Mouse (Mus musculus) intestine, embryonic 14.5 days (tissue): ENCODE measurements around the gene Prss45. TPM values are rescaled to one million over a fixed set of nuclear protein-coding genes. Genes with fewer than 3 reads are reported as not detected.

Source experiments
- ATAC-seq: fragments of 200-750 bp; cut with Nextera tagmentation; replicated peaks from 2 replicates; pipeline ENCODE4 v1.8.0; 2017; ENCODE audit warnings: low read depth, moderate number of reproducible peaks, moderate TSS enrichment, moderate library complexity; ENCODE audit not compliant: low FRiP score, low TSS enrichment
- DNase-seq: peaks from one replicate; pipeline ENCODE4 v3.0.0-alpha.2; 2018; ENCODE audit warnings: low spot score
- H3K27ac ChIP-seq: fragments of 300-500 bp; sonication (generic); 2 replicates; pipeline ENCODE4 v1.5.1; 2014; ENCODE audit warnings: low read depth, mild to moderate bottlenecking, control low read depth
- H3K27me3 ChIP-seq: fragments of 300-500 bp; sonication (generic); replicated peaks from 2 replicates; pipeline ENCODE4 v1.6.1; 2014; ENCODE audit warnings: low read length, control low read depth; ENCODE audit not compliant: control insufficient read depth, insufficient read depth
- H3K36me3 ChIP-seq: fragments of 300-500 bp; sonication (generic); 2 replicates; pipeline ENCODE4 v1.6.1; 2014; ENCODE audit warnings: low read length, control low read depth; ENCODE audit not compliant: control insufficient read depth, insufficient read depth
- H3K4me1 ChIP-seq: fragments of 300-500 bp; sonication (generic); replicated peaks from 2 replicates; pipeline ENCODE4 v1.6.1; 2014; ENCODE audit warnings: low read length, control low read depth, mixed read lengths; ENCODE audit not compliant: control insufficient read depth, insufficient read depth
- H3K4me2 ChIP-seq: fragments of 300-500 bp; sonication (generic); 2 replicates; pipeline ENCODE4 v1.6.1; 2014; ENCODE audit warnings: low read length
- H3K4me3 ChIP-seq: fragments of 300-500 bp; sonication (generic); 2 replicates; pipeline ENCODE4 v1.5.1; 2014; ENCODE audit warnings: low read depth, low read length, control low read depth, mixed read lengths
- H3K9ac ChIP-seq: fragments of 300-500 bp; sonication (generic); 2 replicates; pipeline ENCODE4 v1.6.1; 2014; ENCODE audit warnings: mild to moderate bottlenecking, low read length
- H3K9me3 ChIP-seq: fragments of 300-500 bp; sonication (generic); 2 replicates; pipeline ENCODE4 v1.6.1; 2016; ENCODE audit warnings: low read length, control low read depth; ENCODE audit not compliant: control insufficient read depth
- WGBS: fragments of 180-500 bp; shearing (Covaris S2); extraction: QIAGEN DNeasy Blood & Tissue Kit; methylation state at CpG from one replicate; pipeline ENCODE4 v1.1.7; 2014; 5-methylcytosine and 5-hydroxymethylcytosine counted together
- polyA plus RNA-seq: library from polyadenylated mRNA; unstranded; fragments of >200 nt; fragmentation: Nextera tagmentation; extraction: Ambion mirVana; gene quantifications from 2 replicates; pipeline ENCODE4 v1.2.1, GENCODE M21; 2014

Gene Prss45
- polyA plus RNA-seq, 1 experiment from 2014 or later: not detected

DNA sequence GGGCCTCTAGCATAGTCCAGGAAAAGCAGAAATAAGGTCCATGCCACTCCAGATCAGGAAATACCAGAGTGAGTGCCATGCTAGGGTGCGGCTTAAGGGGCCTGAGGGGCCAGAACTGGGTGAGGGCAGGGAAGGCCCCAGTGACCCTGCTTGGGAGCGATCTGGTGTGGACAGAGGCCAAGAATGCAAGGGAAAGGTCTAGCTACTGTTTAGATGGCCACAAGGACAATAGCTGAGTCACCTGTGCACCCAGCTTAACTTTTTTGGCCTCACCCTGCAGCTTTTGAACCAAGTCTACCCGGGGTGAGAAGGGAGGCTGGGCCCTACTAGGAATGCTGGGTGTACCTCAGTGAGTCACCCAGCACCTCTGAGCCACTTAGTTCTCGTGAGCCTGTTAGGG, 46.4 kb downstream of the Prss45 start:
- ATAC-seq: peak; percentile 6
- 58% methylated on average over 4 of the region's 4 CpGs for WGBS
- peaks cover 16% of the 10 kb centered on the region for H3K27me3 ChIP-seq
- H3K9me3 ChIP-seq: no peaks in the 10 kb centered on the region
- H3K36me3 ChIP-seq: no peaks in the 10 kb centered on the region
- no peaks in the 10 kb centered on the region for H3K4me1 ChIP-seq
- DNase-seq: no peak
- H3K4me2 ChIP-seq: peak overlapping the region; percentile 83
- H3K27ac ChIP-seq: no peak overlapping the region
- H3K9ac ChIP-seq: peak overlapping the region; percentile 52; the same call in 1 of the 2 replicates
- peak overlapping the region; percentile 55 for H3K4me3 ChIP-seq

DNA sequence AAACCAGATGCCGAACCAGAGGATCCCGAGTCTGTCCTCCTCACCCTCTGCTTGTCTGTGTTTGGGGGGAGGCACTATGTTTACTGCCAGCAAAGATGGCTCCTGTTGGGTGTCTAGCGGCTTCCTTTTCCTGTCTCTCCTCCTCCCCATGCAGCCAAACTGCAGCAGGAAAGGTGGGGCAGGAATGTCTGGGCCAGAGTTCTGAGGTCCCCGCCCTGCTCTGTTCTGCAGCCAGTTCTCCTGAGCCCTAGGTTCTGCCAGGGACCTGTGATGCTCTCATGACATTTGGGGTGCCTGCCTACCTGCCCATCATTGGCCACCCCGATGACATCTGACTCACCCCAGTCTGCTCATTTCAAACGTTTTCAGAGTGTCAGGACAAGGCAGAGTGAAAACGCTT, 47.6 kb downstream of the Prss45 start:
- no peak overlapping the region for H3K4me2 ChIP-seq
- WGBS: 65% methylated on average over 7 of the region's 7 CpGs

DNA sequence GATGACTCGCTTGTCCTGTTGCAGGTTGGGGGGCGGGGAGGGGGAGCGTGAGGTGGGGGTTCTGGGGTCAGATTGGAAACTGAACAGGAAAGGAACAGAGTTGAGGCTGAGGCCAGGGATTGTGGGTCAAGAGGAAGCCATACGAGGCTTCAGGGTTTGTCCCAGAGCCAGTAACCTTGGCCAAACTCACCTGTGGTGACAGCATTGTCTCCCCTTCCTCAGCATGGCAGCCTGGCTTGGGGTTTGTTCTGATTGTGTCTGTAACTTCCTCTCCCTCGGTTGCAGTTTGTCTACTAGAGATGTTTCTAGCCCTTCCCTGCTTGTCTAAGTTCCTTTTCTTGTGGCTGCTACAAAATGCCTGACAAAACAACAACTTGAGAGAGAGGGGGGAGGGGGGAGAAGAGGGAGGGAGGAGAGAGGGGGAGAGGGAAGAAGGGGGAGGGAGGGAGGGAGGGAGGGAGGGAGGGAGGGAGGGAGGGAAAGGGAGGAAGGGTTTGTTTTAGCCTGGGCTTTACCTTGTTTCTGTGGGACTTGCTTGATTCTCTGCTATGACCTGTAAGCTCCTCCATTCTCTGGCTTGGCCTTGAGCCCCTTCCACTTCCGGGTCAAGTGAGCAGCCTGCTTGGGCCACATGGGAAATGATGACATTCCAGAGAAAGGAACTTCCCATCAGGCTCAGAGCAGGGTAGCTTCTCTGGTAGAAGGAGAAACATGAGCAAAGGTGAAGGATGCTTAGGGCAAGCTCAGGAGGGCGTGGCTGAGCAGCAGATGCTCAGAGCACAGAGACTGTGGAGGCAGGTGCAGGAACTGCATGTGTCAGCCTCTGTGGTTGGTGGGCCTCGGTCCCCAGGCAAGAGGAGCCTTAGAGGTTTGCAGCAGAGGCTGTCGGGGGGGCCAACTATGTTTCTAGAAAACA, 53.3 kb downstream of the Prss45 start:
- WGBS: 64% methylated on average over 9 of the region's 9 CpGs
- DNase-seq: no peak

More for the DNA sequence above, 47.6 kb downstream of the Prss45 start:
- no peak for DNase-seq
- H3K4me3 ChIP-seq: no peak overlapping the region
- peaks cover 16% of the 10 kb centered on the region for H3K27me3 ChIP-seq
- no peaks in the 10 kb centered on the region for H3K4me1 ChIP-seq
- H3K27ac ChIP-seq: no peak overlapping the region
- H3K9ac ChIP-seq: no peak overlapping the region
- H3K9me3 ChIP-seq: no peaks in the 10 kb centered on the region
- no peaks in the 10 kb centered on the region for H3K36me3 ChIP-seq
- ATAC-seq: no peak

DNA sequence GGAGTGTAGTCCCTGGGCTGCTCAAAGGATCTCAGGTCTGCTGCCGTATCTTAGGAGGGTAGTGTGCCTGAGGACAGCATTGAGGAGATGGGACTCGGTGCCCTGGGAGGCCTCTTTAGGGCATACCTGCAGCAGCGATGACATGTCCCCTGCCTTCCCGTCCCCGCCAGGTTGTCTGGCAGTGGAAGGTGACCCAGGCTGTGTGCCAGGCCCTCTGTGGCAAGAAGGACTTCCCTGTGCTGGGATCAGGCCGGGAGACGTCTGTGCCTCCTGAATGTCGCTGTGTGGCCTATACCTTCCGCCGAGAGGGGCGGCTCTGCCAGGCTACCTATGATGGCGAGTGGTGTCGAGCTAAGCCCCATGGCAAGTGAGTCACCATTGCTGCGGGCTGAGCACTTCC, 54.5 kb downstream of the Prss45 start:
- H3K9me3 ChIP-seq: no peaks in the 10 kb centered on the region
- DNase-seq (no peak), ATAC-seq (no peak)
- 88% methylated on average over 14 of the region's 14 CpGs for WGBS
- H3K4me1 ChIP-seq: no peaks in the 10 kb centered on the region
- no peaks in the 10 kb centered on the region for H3K36me3 ChIP-seq
- H3K27ac ChIP-seq: no peak overlapping the region
- H3K4me2 ChIP-seq: no peak overlapping the region
- no peaks in the 10 kb centered on the region for H3K27me3 ChIP-seq
- H3K9ac ChIP-seq: no peak overlapping the region
- H3K4me3 ChIP-seq: no peak overlapping the region

More for the DNA sequence above, 53.3 kb downstream of the Prss45 start:
- no peak overlapping the region for H3K27ac ChIP-seq
- H3K9ac ChIP-seq: no peak overlapping the region
- no peak overlapping the region for H3K4me2 ChIP-seq
- no peak overlapping the region for H3K4me3 ChIP-seq
- H3K36me3 ChIP-seq: no peaks in the 10 kb centered on the region
- H3K27me3 ChIP-seq: no peaks in the 10 kb centered on the region
- no peaks in the 10 kb centered on the region for H3K9me3 ChIP-seq
- ATAC-seq: no peak
- no peaks in the 10 kb centered on the region for H3K4me1 ChIP-seq

DNA sequence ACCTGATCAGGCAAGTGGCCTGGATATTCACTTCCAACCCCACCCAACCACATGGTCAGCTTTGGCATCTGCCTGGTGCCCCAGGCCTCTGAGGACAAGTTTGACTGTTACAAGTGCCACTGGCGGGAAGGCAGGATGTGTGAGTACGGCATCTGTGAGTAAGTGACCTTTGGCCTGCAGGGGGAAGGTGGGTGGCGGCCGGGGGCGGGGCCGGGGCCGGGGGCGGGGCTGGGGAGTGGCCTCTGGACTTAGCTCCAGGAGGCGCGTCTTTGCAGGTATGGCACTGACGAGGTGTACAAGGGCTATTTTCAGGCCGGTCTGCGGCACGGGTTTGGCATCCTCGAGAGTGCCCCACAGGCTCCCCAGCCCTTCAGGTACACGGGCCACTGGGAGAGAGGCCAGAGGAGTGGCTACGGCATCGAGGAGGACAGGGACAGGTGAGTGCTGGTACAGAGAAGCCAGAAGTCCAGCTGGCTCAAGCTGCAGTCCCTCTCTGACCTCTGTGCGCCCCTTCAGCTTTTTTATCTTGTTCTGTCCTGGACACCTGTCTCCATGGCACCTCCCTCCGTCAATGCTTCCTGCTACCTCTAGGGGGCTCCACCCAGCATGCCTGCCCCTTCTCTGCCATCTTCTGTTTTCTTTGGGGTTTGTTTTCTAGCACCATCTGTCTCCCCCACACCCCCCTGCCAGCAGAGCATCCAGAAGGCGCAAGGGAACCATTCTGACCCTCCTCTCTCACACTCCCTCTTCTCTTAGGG, 55.8 kb downstream of the Prss45 start:
- peak; percentile 63 for ATAC-seq
- H3K27me3 ChIP-seq: no peaks in the 10 kb centered on the region
- WGBS: 10% methylated on average over 21 of the region's 21 CpGs
- no peaks in the 10 kb centered on the region for H3K4me1 ChIP-seq
- H3K4me2 ChIP-seq: no peak overlapping the region
- DNase-seq: peak; percentile 77
- H3K4me3 ChIP-seq: no peak overlapping the region
- no peaks in the 10 kb centered on the region for H3K9me3 ChIP-seq
- no peak overlapping the region for H3K9ac ChIP-seq
- no peak overlapping the region for H3K27ac ChIP-seq
- no peaks in the 10 kb centered on the region for H3K36me3 ChIP-seq

Other genes with a start within 250 kb of the Prss45 start
- 21.9 and 23.4 TPM in 2 replicates for gene Nradd, start 210.1 kb upstream of the Prss45 start, polyA plus RNA-seq
- gene Nbeal2, start 180.4 kb upstream of the Prss45 start, polyA plus RNA-seq: 4.0 and 4.7 TPM in 2 replicates
- 177 and 187 TPM in 2 replicates for gene Ccdc12, start 178.1 kb upstream of the Prss45 start, polyA plus RNA-seq
- gene Myl3, start 92.7 kb upstream of the Prss45 start, polyA plus RNA-seq: 0.23 and 1.6 TPM in 2 replicates
- 25.7 and 26.7 TPM in 2 replicates for gene Pth1r, start 87.4 kb upstream of the Prss45 start, polyA plus RNA-seq
- not detected in 2 replicates for gene Prss42, start 36.4 kb upstream of the Prss45 start, polyA plus RNA-seq
- gene Prss44, start 20.6 kb upstream of the Prss45 start, polyA plus RNA-seq: not detected in 2 replicates
- not detected in 2 replicates for gene Prss43, start 7.9 kb upstream of the Prss45 start, polyA plus RNA-seq
- gene Prss46, start 9.9 kb downstream of the Prss45 start, polyA plus RNA-seq: not detected in 2 replicates
- 0.28 and 0.68 TPM in 2 replicates for gene Prss50, start 23.4 kb downstream of the Prss45 start, polyA plus RNA-seq
- gene Als2cl, start 45.3 kb downstream of the Prss45 start, polyA plus RNA-seq: 5.0 and 5.9 TPM in 2 replicates
- 0.40 and 0.54 TPM in 2 replicates for gene Tmie, start 45.5 kb downstream of the Prss45 start, polyA plus RNA-seq
- gene Fam240a, start 82.3 kb downstream of the Prss45 start, polyA plus RNA-seq: not detected in 2 replicates
- not detected in 2 replicates for gene Tdgf1, start 111.6 kb downstream of the Prss45 start, polyA plus RNA-seq
- gene Lrrc2, start 117.0 kb downstream of the Prss45 start, polyA plus RNA-seq: 0.12 and 0.27 TPM in 2 replicates
- gene Rtp3, start 156.0 kb downstream of the Prss45 start, polyA plus RNA-seq: 0.14 TPM in 1 of 2 replicates, not detected in the other
- 1.5 and 1.6 TPM in 2 replicates for gene Ltf, start 184.7 kb downstream of the Prss45 start, polyA plus RNA-seq
- 1.3 and 1.7 TPM in 2 replicates for gene Ccrl2, start 222.9 kb downstream of the Prss45 start, polyA plus RNA-seq